Mouse (Mus musculus): ENCODE measurements around the gene D11Wsu47e. TPM values are rescaled to one million over a fixed set of nuclear protein-coding genes. Genes with fewer than 3 reads are reported as not detected.
A peak's percentile ranks its signal among the peaks of the same experiment; 100 is the strongest.

The D11Wsu47e gene
- polyA plus RNA-seq, 1 experiment from 2014 or later = 8.7 TPM

- WGBS = 85% methylated on average over 21 of the region's 21 CpGs
- Histone ChIP-seq H3K4me2 (replicated peaks; ENCODE audit: low read depth) (no peak overlapping the region), H3K27ac (replicated peaks) (peak overlapping the region; percentile 18; the same call in 1 of the 2 replicates), H3K9ac (ENCODE audit: low read length) (no peak overlapping the region), H3K4me3 (ENCODE audit: low read depth, low read length) (no peak overlapping the region), H3K4me1 (replicated peaks; ENCODE audit: control insufficient read depth, insufficient read depth) (peaks cover 19% of the 10 kb centered on the region; the same call in 1 of the 2 replicates), H3K9me3 (ENCODE audit: control insufficient read depth, low read length) (no peaks in the 10 kb centered on the region), H3K27me3 (ENCODE audit: control insufficient read depth, insufficient read depth, low read length) (no peaks in the 10 kb centered on the region), H3K36me3 (ENCODE audit: control insufficient read depth, insufficient read depth, low read length) (peaks cover 20% of the 10 kb centered on the region; the same call in 1 of the 2 replicates)
- DNase-seq (ENCODE audit: low spot score) (no peak), ATAC-seq (ENCODE audit: low FRiP score, low TSS enrichment) (no peak)
- TF ChIP-seq EP300 (optimal IDR thresholded peaks at IDR 0.05) (no peak), CTCF (IDR thresholded peaks at IDR 0.05; ENCODE audit: low read depth) (no peak)
Observed at GRCm38 (mm10) chr11:113729239-113729638, 45.0 kb downstream of the D11Wsu47e start.

GRCm38 (mm10) chr11:113729917-113730316, 45.7 kb downstream of the D11Wsu47e start:
- Histone ChIP-seq H3K4me1 (replicated peaks; ENCODE audit: control insufficient read depth, insufficient read depth) (peaks cover 19% of the 10 kb centered on the region), H3K9me3 (ENCODE audit: control insufficient read depth, low read length) (no peaks in the 10 kb centered on the region), H3K27ac (replicated peaks) (peak overlapping the region; percentile 40), H3K27me3 (ENCODE audit: control insufficient read depth, insufficient read depth, low read length) (no peaks in the 10 kb centered on the region), H3K9ac (ENCODE audit: low read length) (no peak overlapping the region), H3K36me3 (ENCODE audit: control insufficient read depth, insufficient read depth, low read length) (peaks cover 20% of the 10 kb centered on the region; the same call in 1 of the 2 replicates), H3K4me3 (ENCODE audit: low read depth, low read length) (no peak overlapping the region), H3K4me2 (replicated peaks; ENCODE audit: low read depth) (no peak overlapping the region)
- 32% methylated on average over 8 of the region's 8 CpGs for WGBS
- peak; percentile 13; the same call in 1 of the 2 replicates for ATAC-seq (ENCODE audit: low FRiP score, low TSS enrichment)
- DNase-seq (ENCODE audit: low spot score) = peak; percentile 60
- no peak for TF ChIP-seq CTCF (IDR thresholded peaks at IDR 0.05; ENCODE audit: low read depth)
- no peak for TF ChIP-seq EP300 (optimal IDR thresholded peaks at IDR 0.05)

DNA sequence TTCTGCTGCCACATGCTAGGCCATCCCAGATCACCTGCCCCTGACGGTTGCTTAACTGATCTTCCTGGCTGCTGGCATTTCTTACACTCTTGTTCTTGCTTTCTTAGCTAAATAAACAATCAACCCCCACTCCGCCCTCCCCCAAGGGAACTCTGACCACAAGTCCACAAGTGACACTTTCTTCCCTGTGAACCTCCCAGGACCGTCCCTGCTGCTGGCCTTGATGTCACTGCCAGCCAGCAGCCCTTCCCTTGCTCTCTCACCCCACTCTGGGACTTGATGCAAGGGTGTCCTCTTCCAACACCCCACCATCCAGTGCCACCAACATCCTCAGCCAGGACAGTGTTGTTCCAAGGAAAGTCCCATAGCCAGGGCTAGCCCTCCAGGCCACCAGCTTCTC, 46.7 kb downstream of the D11Wsu47e start:
- H3K4me3 ChIP-seq (ENCODE audit: low read depth, low read length) = no peak overlapping the region
- no peak for DNase-seq (ENCODE audit: low spot score)
- H3K9me3 ChIP-seq (ENCODE audit: control insufficient read depth, low read length) = no peaks in the 10 kb centered on the region
- peaks cover 22% of the 10 kb centered on the region for H3K4me1 ChIP-seq (replicated peaks; ENCODE audit: control insufficient read depth, insufficient read depth)
- peaks cover 20% of the 10 kb centered on the region; the same call in 1 of the 2 replicates for H3K36me3 ChIP-seq (ENCODE audit: control insufficient read depth, insufficient read depth, low read length)
- WGBS = 46% methylated on average over 3 of the region's 3 CpGs
- H3K4me2 ChIP-seq (replicated peaks; ENCODE audit: low read depth) = no peak overlapping the region
- no peak overlapping the region; the same call in 1 of the 2 replicates for H3K9ac ChIP-seq (ENCODE audit: low read length)
- ATAC-seq (ENCODE audit: low FRiP score, low TSS enrichment) = no peak
- H3K27ac ChIP-seq (replicated peaks) = no peak overlapping the region
- no peaks in the 10 kb centered on the region for H3K27me3 ChIP-seq (ENCODE audit: control insufficient read depth, insufficient read depth, low read length)
- no peak for TF ChIP-seq CTCF (IDR thresholded peaks at IDR 0.05; ENCODE audit: low read depth)
- no peak for TF ChIP-seq EP300 (optimal IDR thresholded peaks at IDR 0.05)

GRCm38 (mm10) chr11:113731945-113732612, 47.9 kb downstream of the D11Wsu47e start:
- ATAC-seq (ENCODE audit: low FRiP score, low TSS enrichment) = no peak
- H3K9me3 ChIP-seq (ENCODE audit: control insufficient read depth, low read length) = no peaks in the 10 kb centered on the region
- peaks cover 22% of the 10 kb centered on the region for H3K4me1 ChIP-seq (replicated peaks; ENCODE audit: control insufficient read depth, insufficient read depth)
- peak; percentile 44 for TF ChIP-seq CTCF (IDR thresholded peaks at IDR 0.05; ENCODE audit: low read depth)
- no peak for TF ChIP-seq EP300 (optimal IDR thresholded peaks at IDR 0.05)
- no peak overlapping the region for H3K4me2 ChIP-seq (replicated peaks; ENCODE audit: low read depth)
- H3K9ac ChIP-seq (ENCODE audit: low read length) = no peak overlapping the region
- no peak for DNase-seq (ENCODE audit: low spot score)
- no peaks in the 10 kb centered on the region for H3K27me3 ChIP-seq (ENCODE audit: control insufficient read depth, insufficient read depth, low read length)
- peak overlapping the region; percentile 31; the same call in 1 of the 2 replicates for H3K27ac ChIP-seq (replicated peaks)
- no peak overlapping the region for H3K4me3 ChIP-seq (ENCODE audit: low read depth, low read length)
- WGBS = 76% methylated on average over 10 of the region's 10 CpGs
- H3K36me3 ChIP-seq (ENCODE audit: control insufficient read depth, insufficient read depth, low read length) = peaks cover 18% of the 10 kb centered on the region; the same call in 1 of the 2 replicates

- WGBS = 9% methylated on average over 6 of the region's 6 CpGs
- H3K9ac ChIP-seq (ENCODE audit: low read length) = peak overlapping the region; percentile 31
Observed at GRCm38 (mm10) chr11:113733631-113734364, 49.6 kb downstream of the D11Wsu47e start.

More at GRCm38 (mm10) chr11:113733631-113734364, 49.6 kb downstream of the D11Wsu47e start:
- peak; percentile 92 for ATAC-seq (ENCODE audit: low FRiP score, low TSS enrichment)
- peaks cover 7% of the 10 kb centered on the region; the same call in 1 of the 2 replicates for H3K36me3 ChIP-seq (ENCODE audit: control insufficient read depth, insufficient read depth, low read length)
- peaks cover 20% of the 10 kb centered on the region for H3K4me1 ChIP-seq (replicated peaks; ENCODE audit: control insufficient read depth, insufficient read depth)
- H3K4me2 ChIP-seq (replicated peaks; ENCODE audit: low read depth) = peak overlapping the region; percentile 12; the same call in 1 of the 2 replicates
- no peaks in the 10 kb centered on the region for H3K9me3 ChIP-seq (ENCODE audit: control insufficient read depth, low read length)
- peak; percentile 90 for DNase-seq (ENCODE audit: low spot score)
- TF ChIP-seq EP300 (optimal IDR thresholded peaks at IDR 0.05) (no peak), CTCF (IDR thresholded peaks at IDR 0.05; ENCODE audit: low read depth) (no peak)
- H3K4me3 ChIP-seq (ENCODE audit: low read depth, low read length) = no peak overlapping the region
- no peaks in the 10 kb centered on the region for H3K27me3 ChIP-seq (ENCODE audit: control insufficient read depth, insufficient read depth, low read length)
- H3K27ac ChIP-seq (replicated peaks) = peak overlapping the region; percentile 86
